Mouse (Mus musculus): ENCODE results near the gene Ikzf4. TPM values are rescaled to one million over a fixed set of nuclear protein-coding genes. Genes with fewer than 3 reads are reported as not detected.

The Ikzf4 gene
- total RNA-seq (2022), result 10 to 100 TPM in 1 of 4 experiments, 1 to 10 TPM in 3; 1.6 to 10.8 (median 3.7) TPM

- no peak for DNase-seq
Observed at GRCm38 (mm10) chr10:128645111-128646011, at the start of gene Ikzf4. Gene Ikzf4 (minus strand): TSS chr10:128645991.

GRCm38 (mm10) chr10:128695411-128695991 is 49.7 kb upstream of the Ikzf4 start:
- no peak for DNase-seq

- DNase-seq, result no peak
Observed at GRCm38 (mm10) chr10:128674469-128675008, 28.7 kb upstream of the Ikzf4 start.

- DNase-seq, result peak; percentile 73
Observed at GRCm38 (mm10) chr10:128673763-128674468, 28.1 kb upstream of the Ikzf4 start, which contains the start of gene Suox. Gene Suox (minus strand): TSS chr10:128674073.

GRCm38 (mm10) chr10:128671148-128671547 is 25.4 kb upstream of the Ikzf4 start:
- no peak for DNase-seq

GRCm38 (mm10) chr10:128668790-128669672 is 23.2 kb upstream of the Ikzf4 start:
- DNase-seq, result peak; percentile 31

- no peak for DNase-seq
Observed at GRCm38 (mm10) chr10:128665806-128666205, 20.0 kb upstream of the Ikzf4 start.

GRCm38 (mm10) chr10:128665307-128665706 is 19.5 kb upstream of the Ikzf4 start:
- DNase-seq, result no peak

- DNase-seq, result no peak
Observed at GRCm38 (mm10) chr10:128664808-128665207, 19.0 kb upstream of the Ikzf4 start.

- DNase-seq, result no peak
Observed at GRCm38 (mm10) chr10:128663441-128664220, 17.8 kb upstream of the Ikzf4 start.

GRCm38 (mm10) chr10:128662465-128662864 is 16.7 kb upstream of the Ikzf4 start:
- no peak for DNase-seq

- DNase-seq, result no peak
Observed at GRCm38 (mm10) chr10:128659490-128659889, 13.7 kb upstream of the Ikzf4 start.

GRCm38 (mm10) chr10:128657844-128658243 is 12.1 kb upstream of the Ikzf4 start:
- no peak for DNase-seq

- DNase-seq, result no peak
Observed at GRCm38 (mm10) chr10:128656731-128657130, 10.9 kb upstream of the Ikzf4 start.

- no peak for DNase-seq
Observed at GRCm38 (mm10) chr10:128655254-128655653, 9.5 kb upstream of the Ikzf4 start.

GRCm38 (mm10) chr10:128653866-128654265 is 8.1 kb upstream of the Ikzf4 start:
- DNase-seq, result no peak

GRCm38 (mm10) chr10:128646139-128647089 is 623 bp upstream of the Ikzf4 start:
- DNase-seq, result no peak

GRCm38 (mm10) chr10:128642749-128643148 is 3.0 kb downstream of the Ikzf4 start:
- no peak for DNase-seq

- DNase-seq, result no peak
Observed at GRCm38 (mm10) chr10:128641871-128642270, 3.9 kb downstream of the Ikzf4 start.

GRCm38 (mm10) chr10:128640891-128641290 is 4.9 kb downstream of the Ikzf4 start:
- DNase-seq, result no peak

Measured in adrenal gland, adult 8-10 months (tissue).